Comparison of ENCODE assay signal across 9 mouse cellular contexts in the genomic region with DNA sequence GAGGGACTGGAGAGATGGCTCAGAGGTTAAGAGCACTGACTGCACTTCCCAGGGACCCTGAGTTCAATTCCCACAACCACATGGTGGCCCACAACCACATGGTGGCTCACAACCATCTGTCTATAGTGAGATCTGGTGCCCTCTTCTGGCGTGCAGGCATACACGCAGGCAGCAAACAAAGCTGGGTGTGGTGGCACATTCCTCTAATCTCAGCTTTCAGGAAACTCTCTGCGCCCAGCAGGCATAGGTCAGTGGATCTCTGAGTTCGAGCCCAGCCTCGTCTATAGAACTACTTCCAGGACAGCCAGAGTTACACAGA. TPM values are rescaled to one million over a fixed set of nuclear protein-coding genes. Genes with fewer than 3 reads are reported as not detected.
DNase-seq lines count a peak whose midpoint lies in the region; ATAC-seq lines count a peak whose summit lies in the region.
"Had no signal": no experiment of that assay in that cellular context is flagged by ENCODE, and none has a peak within 500 bp of the region (broad histone marks: within the 10 kb centered on the region; RNA-seq: fewer than 3 reads in every experiment).

No protein-coding gene starts in this region.

- no peaks in the 10 kb centered on the region for H3K27me3 ChIP-seq in liver, embryonic 16.5 days (ENCODE audit: control insufficient read depth, insufficient read depth, low read depth, low read length)
- H3K27me3 ChIP-seq: limb, embryonic 15.5 days had no signal

- ATAC-seq in liver, embryonic 16.5 days (ENCODE audit: low read depth), result peak; percentile 51

- H3K9ac ChIP-seq in liver, embryonic 16.5 days (ENCODE audit: low read depth, low read length), result no peak overlapping the region
- H3K9ac ChIP-seq: limb, embryonic 15.5 days had no signal

- no peak overlapping the region for H3K4me3 ChIP-seq in liver, embryonic 16.5 days (ENCODE audit: low read depth, low read length)
- H3K4me3 ChIP-seq: limb, embryonic 15.5 days had no signal

- no peak overlapping the region for H3K27ac ChIP-seq in liver, embryonic 16.5 days (ENCODE audit: low read length)
- H3K27ac ChIP-seq: limb, embryonic 15.5 days had no signal

- H3K9me3 ChIP-seq in liver, embryonic 16.5 days (replicated peaks; ENCODE audit: control insufficient read depth, low read length), result no peaks in the 10 kb centered on the region
- H3K9me3 ChIP-seq: limb, embryonic 15.5 days had no signal

- no peaks in the 10 kb centered on the region for H3K36me3 ChIP-seq in liver, embryonic 16.5 days (ENCODE audit: control insufficient read depth, insufficient read depth)
- H3K36me3 ChIP-seq: limb, embryonic 15.5 days had no signal

- peaks cover 17% of the 10 kb centered on the region for H3K4me1 ChIP-seq in liver, embryonic 16.5 days (ENCODE audit: control insufficient read depth, low read depth, low read length)

- H3K4me2 ChIP-seq in liver, embryonic 16.5 days (ENCODE audit: low read depth, low read length), result no peak overlapping the region
- H3K4me2 ChIP-seq: limb, embryonic 15.5 days had no signal

- WGBS in liver, embryonic 16.5 days (ENCODE audit: insufficient replicate concordance), result 10% methylated on average over 5 of the region's 5 CpGs

- DNase-seq in gastrocnemius, adult 18-20 months (ENCODE audit: low spot score), result peak; percentile 63
- DNase-seq in gastrocnemius, postnatal 10 days, result no peak
- DNase-seq in B cell, adult 2 months, result peak; percentile 62 to 63
- peak; percentile 77 for DNase-seq in adrenal gland, postnatal 14 days
- DNase-seq in forelimb bud, embryonic 11.5 days (ENCODE audit: low read depth, low spot score), result peak; percentile 68
- peak; percentile 31 for DNase-seq in retina, postnatal 7 days (ENCODE audit: low read depth, low spot score)
- DNase-seq in urinary bladder, postnatal 4 days (ENCODE audit: low spot score in 2 of 2), result no peak

RNA-seq across cellular contexts. Expression of a gene that starts 5.5 kb away (rescaled TPM):
- total RNA-seq in gastrocnemius, adult 18-20 months (2021), result 10 to 100 TPM; 10.2 to 10.4 TPM
- total RNA-seq in gastrocnemius, postnatal 10 days (2021), result 10 to 100 TPM in 1 of 2 experiments, 1 to 10 TPM in 1; 8.5 to 10.7 TPM
- 16.0 and 16.3 TPM in 2 replicates for total RNA-seq in adrenal gland, postnatal 14 days (2021)
- polyA plus RNA-seq in liver, embryonic 16.5 days (2015; fragmentation: Nextera tagmentation; extraction: Ambion mirVana), result 9.7 and 10.5 TPM in 2 replicates

RNA-seq across cellular contexts. Expression of a gene that starts 5.7 kb away (rescaled TPM):
- total RNA-seq in gastrocnemius, adult 18-20 months (2021), result 10 to 100 TPM; 27.9 to 28.3 TPM
- 10 to 100 TPM; 35.9 to 40.5 TPM for total RNA-seq in gastrocnemius, postnatal 10 days (2021)
- 41.6 and 47.5 TPM in 2 replicates for total RNA-seq in adrenal gland, postnatal 14 days (2021)
- 23.4 and 23.8 TPM in 2 replicates for polyA plus RNA-seq in liver, embryonic 16.5 days (2015; fragmentation: Nextera tagmentation; extraction: Ambion mirVana)

RNA-seq across cellular contexts. Expression of a gene that starts 15.3 kb away (rescaled TPM):
- total RNA-seq in gastrocnemius, adult 18-20 months (2021), result 10 to 100 TPM; 13.1 to 16.0 TPM
- 10 to 100 TPM; 36.0 to 43.1 TPM for total RNA-seq in gastrocnemius, postnatal 10 days (2021)
- 42.6 and 44.6 TPM in 2 replicates for total RNA-seq in adrenal gland, postnatal 14 days (2021)
- 1.9 and 2.0 TPM in 2 replicates for polyA plus RNA-seq in liver, embryonic 16.5 days (2015; fragmentation: Nextera tagmentation; extraction: Ambion mirVana)

RNA-seq across cellular contexts. Expression of a gene that starts 24.1 kb away (rescaled TPM):
- total RNA-seq in gastrocnemius, adult 18-20 months (2021), result 10 to 100 TPM in 1 of 2 experiments, 1 to 10 TPM in 1; 8.0 to 12.5 TPM
- total RNA-seq in gastrocnemius, postnatal 10 days (2021), result 100 to 1,000 TPM; 103 to 148 TPM
- 38.2 and 39.1 TPM in 2 replicates for total RNA-seq in adrenal gland, postnatal 14 days (2021)
- polyA plus RNA-seq in liver, embryonic 16.5 days (2015; fragmentation: Nextera tagmentation; extraction: Ambion mirVana), result 20.1 and 22.7 TPM in 2 replicates

RNA-seq across cellular contexts. Expression of a gene that starts 35.7 kb away (rescaled TPM):
- total RNA-seq in gastrocnemius, adult 18-20 months (2021), result 10 to 100 TPM; 27.4 to 29.1 TPM
- 10 to 100 TPM; 70.9 to 75.2 TPM for total RNA-seq in gastrocnemius, postnatal 10 days (2021)
- total RNA-seq in adrenal gland, postnatal 14 days (2021), result 138 and 152 TPM in 2 replicates
- polyA plus RNA-seq in liver, embryonic 16.5 days (2015; fragmentation: Nextera tagmentation; extraction: Ambion mirVana), result 50.6 and 56.1 TPM in 2 replicates

Comparison
In these comparisons a context has a peak if more than half of its experiments do, and no peak if none do; other contexts are left out.
1. DNase-seq: peak in gastrocnemius, adult 18-20 months (single experiment), B cell, adult 2 months (2 of 2), adrenal gland, postnatal 14 days (single experiment), forelimb bud, embryonic 11.5 days (single experiment) and retina, postnatal 7 days (single experiment); none in gastrocnemius, postnatal 10 days (single experiment) and urinary bladder, postnatal 4 days (0 of 2).